Mouse (Mus musculus) liver, adult 2 months (tissue): ENCODE measurements around the gene Cdc25a.

Experiments
- CTCF ChIP-seq: fragments of 200-500 bp; IDR thresholded peaks from 2 replicates; pipeline ENCODE4 v1.5.1; 2011; ENCODE audit warnings: low read depth, low read length, control low read depth
- POLR2A ChIP-seq: fragments of 200-500 bp; IDR thresholded peaks from 2 replicates; pipeline ENCODE4 v1.6.1; 2011; ENCODE audit warnings: low read length, control low read depth; ENCODE audit not compliant: insufficient read depth; ENCODE audit errors: extremely low read depth

- no peak for TF ChIP-seq CTCF
- no peak for TF ChIP-seq POLR2A
These were observed 27.4 kb downstream of the Cdc25a start for GRCm38 (mm10) chr9:109902740-109903139.
